Mouse (Mus musculus) bone marrow, adult 2 months (tissue): ENCODE data around the gene Cacna1d.

ENCODE experiments used
- CTCF ChIP-seq: fragments of 200-500 bp; IDR thresholded peaks from 2 replicates; pipeline ENCODE4 v1.5.1; 2011; ENCODE audit warnings: low read length, control low read depth; ENCODE audit not compliant: control insufficient read depth, insufficient read depth
- POLR2A ChIP-seq: fragments of 200-500 bp; IDR thresholded peaks from 2 replicates; pipeline ENCODE4 v1.6.1; 2011; ENCODE audit warnings: low read depth, mild to moderate bottlenecking, control low read depth, low read length, borderline replicate concordance; ENCODE audit not compliant: control insufficient read depth

- TF ChIP-seq CTCF (no peak), POLR2A (no peak)
Measured at GRCm38 (mm10) chr14:30018463-30018801, 472.8 kb downstream of the Cacna1d start.
